Mouse (Mus musculus): Measurements from ENCODE around the gene Arhgap19. TPM values are rescaled to one million over a fixed set of nuclear protein-coding genes. Genes with fewer than 3 reads are reported as not detected.

Gene Arhgap19
- total RNA-seq, 2 experiments from 2014 or later, result 14.5 to 15.4 TPM

- DNase-seq (ENCODE audit: low spot score in 2 of 2), result no peak
These were observed 55.8 kb downstream of the Arhgap19 start for GRCm38 (mm10) chr19:41745941-41746557.

- no peak for DNase-seq (ENCODE audit: low spot score in 2 of 2)
These were observed 58.5 kb downstream of the Arhgap19 start, which contains the start of gene Slit1 for GRCm38 (mm10) chr19:41743396-41743795. Gene Slit1, minus strand, starts transcription at chr19:41743665.

- no peak for DNase-seq (ENCODE audit: low spot score in 2 of 2)
These were observed 63.0 kb downstream of the Arhgap19 start for GRCm38 (mm10) chr19:41738896-41739295.

DNA sequence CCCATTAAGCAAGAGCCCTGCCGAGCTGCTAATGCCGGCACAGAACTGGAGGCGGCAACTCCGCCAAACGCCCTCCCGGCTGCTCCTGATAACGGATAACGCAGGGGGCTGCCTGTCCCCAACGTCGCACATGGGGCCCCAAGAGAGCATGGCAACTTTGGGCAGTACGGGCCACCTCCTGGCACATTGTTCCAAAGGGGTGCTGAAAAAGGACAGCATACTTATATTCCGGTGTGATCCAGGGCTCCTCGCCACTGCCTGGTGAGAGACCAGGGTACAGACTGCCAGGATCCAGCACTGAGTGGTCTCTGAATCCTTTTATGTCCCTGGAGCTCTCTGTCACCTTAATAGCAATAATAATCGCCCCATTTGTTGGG is 63.4 kb downstream of the Arhgap19 start:
- no peak for DNase-seq (ENCODE audit: low spot score in 2 of 2)

DNA sequence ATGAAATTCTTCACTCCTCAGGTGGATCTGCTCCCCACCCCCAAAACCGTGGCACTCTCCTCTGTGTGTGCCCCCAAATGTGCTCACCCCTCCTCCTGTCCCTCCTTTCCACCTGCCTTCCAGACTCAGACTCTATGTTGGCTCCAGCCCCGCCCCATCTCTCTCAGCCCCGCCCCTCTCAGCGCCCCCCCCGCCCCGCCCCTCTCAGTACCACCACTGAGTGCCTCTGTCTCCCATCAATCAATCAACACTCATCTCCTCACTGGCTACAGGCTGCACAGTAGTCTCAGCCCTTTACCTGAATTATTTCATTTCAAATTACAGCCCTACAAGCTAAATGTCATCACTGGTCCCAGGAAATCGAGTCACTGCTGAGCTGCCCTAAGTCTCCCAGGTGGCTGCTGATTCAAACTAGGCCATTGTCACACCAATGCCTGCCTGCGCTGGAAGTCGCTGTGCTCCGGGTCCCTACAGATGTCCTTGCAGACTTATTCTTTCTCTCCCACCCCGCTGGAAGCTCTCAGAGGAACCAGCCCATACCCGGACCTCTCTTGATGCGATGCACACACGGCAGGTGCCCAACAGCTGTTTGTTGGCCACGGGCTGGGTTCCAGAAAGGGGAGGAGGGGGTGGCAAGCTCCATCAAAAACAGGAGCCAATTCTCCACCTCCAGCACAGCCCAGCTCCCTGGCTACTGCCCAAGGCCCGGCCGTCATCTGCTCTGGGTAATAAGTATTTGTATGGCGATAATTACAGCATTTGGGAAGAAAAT is 64.0 kb downstream of the Arhgap19 start:
- DNase-seq (ENCODE audit: low spot score in 2 of 2), result peak in 1 of 2 experiments; percentile 36

GRCm38 (mm10) chr19:41734685-41735084 is 67.2 kb downstream of the Arhgap19 start:
- DNase-seq (ENCODE audit: low spot score in 2 of 2), result no peak

GRCm38 (mm10) chr19:41725491-41725890 is 76.4 kb downstream of the Arhgap19 start:
- DNase-seq (ENCODE audit: low spot score in 2 of 2), result no peak

- DNase-seq (ENCODE audit: low spot score in 2 of 2), result no peak
These were observed 76.9 kb downstream of the Arhgap19 start for GRCm38 (mm10) chr19:41724831-41725470.

- no peak for DNase-seq (ENCODE audit: low spot score in 2 of 2)
These were observed 78.5 kb downstream of the Arhgap19 start for GRCm38 (mm10) chr19:41723337-41723736.

GRCm38 (mm10) chr19:41719436-41719835 is 82.4 kb downstream of the Arhgap19 start:
- no peak for DNase-seq (ENCODE audit: low spot score in 2 of 2)

Other genes with a start within 250 kb of the Arhgap19 start
- 10 to 100 TPM; 10.6 to 11.0 TPM for gene Gm340, start 219.7 kb downstream of the Arhgap19 start, total RNA-seq (2021)
- 1 to 10 TPM; 1.2 to 2.3 TPM for gene Slit1, start 58.4 kb downstream of the Arhgap19 start, total RNA-seq (2021)
- 1 to 10 TPM; 4.6 to 6.7 TPM for gene Frat1, start 27.9 kb upstream of the Arhgap19 start, total RNA-seq (2021)
- 10 to 100 TPM; 11.7 to 14.1 TPM for gene Frat2, start 46.1 kb upstream of the Arhgap19 start, total RNA-seq (2021)
- gene Rrp12, start 94.1 kb upstream of the Arhgap19 start, total RNA-seq (2021), result 10 to 100 TPM; 21.1 to 22.4 TPM
- 10 to 100 TPM; 53.2 to 57.9 TPM for gene Pgam1, start 109.9 kb upstream of the Arhgap19 start, total RNA-seq (2021)
- gene Exosc1, start 131.4 kb upstream of the Arhgap19 start, total RNA-seq (2021), result 10 to 100 TPM; 19.6 to 24.5 TPM
- 10 to 100 TPM; 36.0 to 36.5 TPM for gene Zdhhc16, start 131.4 kb upstream of the Arhgap19 start, total RNA-seq (2021)
- gene Mms19, start 179.1 kb upstream of the Arhgap19 start, total RNA-seq (2021), result 10 to 100 TPM; 20.5 to 29.1 TPM
- 10 to 100 TPM; 37.5 to 39.7 TPM for gene Ubtd1, start 179.7 kb upstream of the Arhgap19 start, total RNA-seq (2021)
- 10 to 100 TPM; 50.1 to 73.1 TPM for gene Ankrd2, start 234.0 kb upstream of the Arhgap19 start, total RNA-seq (2021)
- 1 to 10 TPM; 7.1 to 8.8 TPM for gene Hoga1, start 243.6 kb upstream of the Arhgap19 start, total RNA-seq (2021)

Data from gastrocnemius, postnatal 4 days (tissue).